Mouse (Mus musculus): ENCODE measurements at regions not wholly inside any gene's neighbourhood (a gene's known extent, or its start where the extent isn't known, plus 50 kb on each side); places are given as distances from the start of the nearest gene placed in this dataset.

DNA sequence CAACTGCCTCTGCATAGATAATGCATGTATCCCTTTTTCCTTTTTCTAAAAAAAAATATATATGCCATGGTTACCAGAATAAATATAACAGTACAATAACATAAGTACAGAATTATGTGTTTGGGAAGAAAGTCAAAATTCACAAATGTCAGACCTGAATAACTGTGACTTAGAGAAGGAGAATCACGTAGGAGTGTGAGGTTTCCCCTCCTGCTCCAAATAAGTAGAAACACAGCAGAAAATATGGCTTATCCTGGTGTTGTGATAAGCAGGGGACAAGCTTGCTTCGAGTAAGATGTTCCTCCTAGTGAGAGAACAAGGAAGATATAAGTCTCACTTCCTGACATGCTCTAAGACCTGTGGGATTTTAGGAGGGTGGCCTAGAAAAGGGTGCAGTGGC, 320.7 kb upstream of the Fam92a start:
- Histone ChIP-seq H3K4me3 (no peak overlapping the region), H3K36me3 (ENCODE audit: control insufficient read depth, insufficient read depth) (no peaks in the 10 kb centered on the region), H3K79me2 (ENCODE audit: control insufficient read depth, insufficient read depth) (no peaks in the 10 kb centered on the region), H3ac (ENCODE audit: control insufficient read depth, insufficient read length) (no peak overlapping the region), H3K4me2 (ENCODE audit: low read depth) (no peak overlapping the region), H3K27me3 (ENCODE audit: control insufficient read depth, insufficient read depth, insufficient read length) (no peaks in the 10 kb centered on the region)
- no peak for TF ChIP-seq MYOG (IDR thresholded peaks at IDR 0.05; ENCODE audit: control insufficient read depth in 1 of 3, insufficient read depth in 1 of 3, insufficient read length in 2 of 3, low read depth in 2 of 3)
- no peak for TF ChIP-seq SRF (IDR thresholded peaks at IDR 0.05; ENCODE audit: control insufficient read depth, insufficient read length, low read depth)
- TF ChIP-seq MYOD1 (IDR thresholded peaks at IDR 0.05; ENCODE audit: control insufficient read depth in 1 of 3, insufficient read length in 2 of 3, low read depth in 2 of 3): no peak
- TF ChIP-seq E2F4 (IDR thresholded peaks at IDR 0.05; ENCODE audit: insufficient read depth): no peak
- no peak for TF ChIP-seq POLR2AphosphoS2 (IDR thresholded peaks at IDR 0.05; ENCODE audit: insufficient read length, low read depth)
- TF ChIP-seq CEBPB (IDR thresholded peaks at IDR 0.05; ENCODE audit: insufficient read depth, poor library complexity, severe bottlenecking): no peak
- TF ChIP-seq MAX (IDR thresholded peaks at IDR 0.05; ENCODE audit: low read depth): no peak
- no peak for TF ChIP-seq TCF3 (IDR thresholded peaks at IDR 0.05; ENCODE audit: insufficient read length, low read depth)
- TF ChIP-seq REST (IDR thresholded peaks at IDR 0.05; ENCODE audit: insufficient read depth, insufficient read length): no peak
- no peak for TF ChIP-seq TCF12 (IDR thresholded peaks at IDR 0.05; ENCODE audit: insufficient read depth, poor library complexity, severe bottlenecking)
- no peak for TF ChIP-seq USF1 (IDR thresholded peaks at IDR 0.05; ENCODE audit: low read depth)
- no peak for TF ChIP-seq POLR2A (IDR thresholded peaks at IDR 0.05; ENCODE audit: insufficient read length, low read depth)

DNA sequence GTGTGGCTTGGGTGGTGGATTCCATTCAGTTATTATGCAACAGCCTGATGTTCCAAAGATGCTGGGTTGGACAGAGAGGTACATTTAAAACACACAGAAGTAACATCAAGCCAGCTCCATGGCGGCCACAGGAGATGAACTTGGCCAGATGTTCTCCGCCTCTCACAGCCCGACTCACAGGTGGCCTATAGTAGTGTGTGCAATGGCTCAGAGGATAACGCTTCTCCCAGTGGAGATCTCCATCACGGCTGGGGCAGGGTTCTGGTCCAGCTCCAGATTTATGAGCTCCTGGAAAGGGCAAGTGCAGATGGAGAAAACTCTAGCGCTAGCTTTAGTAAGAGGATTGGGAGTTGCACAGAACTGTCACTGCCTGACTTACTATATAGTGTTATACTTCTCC, 319.5 kb upstream of the Fam92a start:
- TF ChIP-seq E2F4 (IDR thresholded peaks at IDR 0.05; ENCODE audit: insufficient read depth) (no peak), MYOD1 (IDR thresholded peaks at IDR 0.05; ENCODE audit: control insufficient read depth in 1 of 3, insufficient read length in 2 of 3, low read depth in 2 of 3) (no peak), REST (IDR thresholded peaks at IDR 0.05; ENCODE audit: insufficient read depth, insufficient read length) (no peak), POLR2AphosphoS2 (IDR thresholded peaks at IDR 0.05; ENCODE audit: insufficient read length, low read depth) (no peak), TCF3 (IDR thresholded peaks at IDR 0.05; ENCODE audit: insufficient read length, low read depth) (no peak), MAX (IDR thresholded peaks at IDR 0.05; ENCODE audit: low read depth) (no peak), CEBPB (IDR thresholded peaks at IDR 0.05; ENCODE audit: insufficient read depth, poor library complexity, severe bottlenecking) (no peak), SRF (IDR thresholded peaks at IDR 0.05; ENCODE audit: control insufficient read depth, insufficient read length, low read depth) (no peak), POLR2A (IDR thresholded peaks at IDR 0.05; ENCODE audit: insufficient read length, low read depth) (no peak), USF1 (IDR thresholded peaks at IDR 0.05; ENCODE audit: low read depth) (no peak), TCF12 (IDR thresholded peaks at IDR 0.05; ENCODE audit: insufficient read depth, poor library complexity, severe bottlenecking) (no peak), MYOG (IDR thresholded peaks at IDR 0.05; ENCODE audit: control insufficient read depth in 1 of 3, insufficient read depth in 1 of 3, insufficient read length in 2 of 3, low read depth in 2 of 3) (no peak)
- Histone ChIP-seq H3K4me2 (ENCODE audit: low read depth) (no peak overlapping the region), H3ac (ENCODE audit: control insufficient read depth, insufficient read length) (no peak overlapping the region), H3K79me2 (ENCODE audit: control insufficient read depth, insufficient read depth) (no peaks in the 10 kb centered on the region), H3K27me3 (ENCODE audit: control insufficient read depth, insufficient read depth, insufficient read length) (no peaks in the 10 kb centered on the region), H3K4me3 (no peak overlapping the region), H3K36me3 (ENCODE audit: control insufficient read depth, insufficient read depth) (no peaks in the 10 kb centered on the region)

DNA sequence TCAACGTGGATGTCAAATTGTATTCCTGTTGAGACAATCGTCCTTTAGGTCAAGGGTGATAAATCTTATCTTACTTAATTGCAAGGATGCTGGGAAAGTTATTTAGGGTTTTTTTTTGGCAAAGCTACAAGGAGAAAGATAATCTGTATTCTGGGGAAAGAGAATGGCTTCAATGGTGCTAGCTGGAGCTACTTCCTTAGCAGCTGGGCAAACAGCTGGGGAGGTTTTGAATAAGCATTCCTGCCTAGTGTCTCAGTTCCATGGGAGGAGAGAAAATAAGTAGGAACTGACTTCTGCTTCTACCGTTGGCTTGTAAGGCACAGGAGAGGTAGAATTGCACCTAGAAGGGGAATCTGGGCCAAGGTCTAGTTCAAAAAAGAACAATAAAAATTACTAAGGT, 318.3 kb upstream of the Fam92a start:
- no peaks in the 10 kb centered on the region for H3K27me3 ChIP-seq (ENCODE audit: control insufficient read depth, insufficient read depth, insufficient read length)
- H3ac ChIP-seq (ENCODE audit: control insufficient read depth, insufficient read length): no peak overlapping the region
- H3K4me3 ChIP-seq: no peak overlapping the region
- TF ChIP-seq TCF12 (IDR thresholded peaks at IDR 0.05; ENCODE audit: insufficient read depth, poor library complexity, severe bottlenecking): no peak
- no peak for TF ChIP-seq MYOD1 (IDR thresholded peaks at IDR 0.05; ENCODE audit: control insufficient read depth in 1 of 3, insufficient read length in 2 of 3, low read depth in 2 of 3)
- TF ChIP-seq E2F4 (IDR thresholded peaks at IDR 0.05; ENCODE audit: insufficient read depth): no peak
- no peak for TF ChIP-seq POLR2AphosphoS2 (IDR thresholded peaks at IDR 0.05; ENCODE audit: insufficient read length, low read depth)
- no peak for TF ChIP-seq REST (IDR thresholded peaks at IDR 0.05; ENCODE audit: insufficient read depth, insufficient read length)
- no peak for TF ChIP-seq MAX (IDR thresholded peaks at IDR 0.05; ENCODE audit: low read depth)
- no peaks in the 10 kb centered on the region for H3K79me2 ChIP-seq (ENCODE audit: control insufficient read depth, insufficient read depth)
- no peak overlapping the region for H3K4me2 ChIP-seq (ENCODE audit: low read depth)
- no peaks in the 10 kb centered on the region for H3K36me3 ChIP-seq (ENCODE audit: control insufficient read depth, insufficient read depth)

DNA sequence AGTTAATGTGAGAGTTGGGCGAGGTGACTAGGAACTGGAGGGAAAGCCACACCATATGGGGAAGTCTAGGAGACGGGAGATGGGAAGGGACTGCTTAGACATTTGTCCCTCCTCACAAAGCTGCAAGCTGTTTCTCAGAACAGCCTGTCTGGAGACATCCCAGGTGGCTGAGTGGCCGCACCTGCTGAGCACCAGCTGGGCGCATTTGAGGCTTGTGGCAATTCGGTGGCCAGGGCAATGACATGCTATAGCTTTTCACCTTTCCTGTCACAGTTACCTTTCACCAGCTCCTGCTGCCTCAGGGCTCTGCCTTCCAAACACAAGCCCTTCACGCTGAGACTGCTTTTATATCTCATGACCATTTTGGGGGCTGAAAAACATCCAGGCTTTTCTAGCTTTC, 317.5 kb upstream of the Fam92a start:
- Histone ChIP-seq H3ac (ENCODE audit: control insufficient read depth, insufficient read length) (no peak overlapping the region), H3K79me2 (ENCODE audit: control insufficient read depth, insufficient read depth) (no peaks in the 10 kb centered on the region), H3K36me3 (ENCODE audit: control insufficient read depth, insufficient read depth) (no peaks in the 10 kb centered on the region), H3K27me3 (ENCODE audit: control insufficient read depth, insufficient read depth, insufficient read length) (no peaks in the 10 kb centered on the region), H3K4me2 (ENCODE audit: low read depth) (no peak overlapping the region), H3K4me3 (no peak overlapping the region)
- TF ChIP-seq MYOD1 (IDR thresholded peaks at IDR 0.05; ENCODE audit: control insufficient read depth in 1 of 3, insufficient read length in 2 of 3, low read depth in 2 of 3) (no peak), USF1 (IDR thresholded peaks at IDR 0.05; ENCODE audit: low read depth) (no peak), TCF12 (IDR thresholded peaks at IDR 0.05; ENCODE audit: insufficient read depth, poor library complexity, severe bottlenecking) (no peak), E2F4 (IDR thresholded peaks at IDR 0.05; ENCODE audit: insufficient read depth) (no peak)

DNA sequence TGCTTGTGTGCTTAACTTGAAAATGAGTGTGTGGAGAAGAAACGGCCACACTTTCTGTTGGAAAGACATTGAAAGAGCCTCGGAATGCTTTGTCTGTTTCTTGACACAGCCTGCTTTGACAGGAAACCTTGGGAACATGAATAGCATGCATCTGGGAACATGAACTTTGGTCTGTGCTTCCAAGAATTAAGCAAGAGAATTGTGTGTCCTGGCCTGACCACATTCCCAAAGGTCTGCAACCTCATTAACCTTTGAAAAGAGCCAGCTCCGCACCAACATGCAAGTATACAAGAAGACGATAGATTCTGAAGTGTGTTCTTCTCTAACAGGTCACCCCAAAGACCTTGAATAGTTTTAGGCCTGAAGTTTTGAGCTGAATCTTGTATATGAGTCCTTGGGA, 309.7 kb upstream of the Fam92a start:
- Histone ChIP-seq H3K36me3 (ENCODE audit: control insufficient read depth, insufficient read depth) (no peaks in the 10 kb centered on the region), H3ac (ENCODE audit: control insufficient read depth, insufficient read length) (no peak overlapping the region), H3K4me2 (ENCODE audit: low read depth) (no peak overlapping the region), H3K4me3 (no peak overlapping the region), H3K27me3 (ENCODE audit: control insufficient read depth, insufficient read depth, insufficient read length) (no peaks in the 10 kb centered on the region), H3K79me2 (ENCODE audit: control insufficient read depth, insufficient read depth) (no peaks in the 10 kb centered on the region)
- TF ChIP-seq CEBPB (IDR thresholded peaks at IDR 0.05; ENCODE audit: insufficient read depth, poor library complexity, severe bottlenecking): no peak
- TF ChIP-seq REST (IDR thresholded peaks at IDR 0.05; ENCODE audit: insufficient read depth, insufficient read length): no peak
- no peak for TF ChIP-seq MYOG (IDR thresholded peaks at IDR 0.05; ENCODE audit: control insufficient read depth in 1 of 3, insufficient read depth in 1 of 3, insufficient read length in 2 of 3, low read depth in 2 of 3)
- TF ChIP-seq MAX (IDR thresholded peaks at IDR 0.05; ENCODE audit: low read depth): no peak
- TF ChIP-seq TCF3 (IDR thresholded peaks at IDR 0.05; ENCODE audit: insufficient read length, low read depth): no peak
- TF ChIP-seq POLR2A (IDR thresholded peaks at IDR 0.05; ENCODE audit: insufficient read length, low read depth): no peak
- no peak for TF ChIP-seq SRF (IDR thresholded peaks at IDR 0.05; ENCODE audit: control insufficient read depth, insufficient read length, low read depth)
- TF ChIP-seq POLR2AphosphoS2 (IDR thresholded peaks at IDR 0.05; ENCODE audit: insufficient read length, low read depth): no peak
- no peak for TF ChIP-seq E2F4 (IDR thresholded peaks at IDR 0.05; ENCODE audit: insufficient read depth)
- no peak for TF ChIP-seq MYOD1 (IDR thresholded peaks at IDR 0.05; ENCODE audit: control insufficient read depth in 1 of 3, insufficient read length in 2 of 3, low read depth in 2 of 3)
- TF ChIP-seq USF1 (IDR thresholded peaks at IDR 0.05; ENCODE audit: low read depth): no peak
- no peak for TF ChIP-seq TCF12 (IDR thresholded peaks at IDR 0.05; ENCODE audit: insufficient read depth, poor library complexity, severe bottlenecking)
